Mouse (Mus musculus) liver, postnatal 0 days (tissue): ENCODE data around the gene Klhdc3. TPM values are rescaled to one million over a fixed set of nuclear protein-coding genes. Genes with fewer than 3 reads are reported as not detected.
A peak's percentile ranks its signal among the peaks of the same experiment; 100 is the strongest.

Experiments used
- ATAC-seq: fragments of 200-750 bp; cut with Nextera tagmentation; 2 replicates; pipeline ENCODE4 v1.8.0; 2017; ENCODE audit warnings: mild to moderate bottlenecking, moderate library complexity
- DNase-seq: peaks from one replicate; pipeline ENCODE4 v3.0.0-alpha.2; 2016
- H3K27ac ChIP-seq: fragments of 300-500 bp; sonication (generic); 2 replicates; pipeline ENCODE4 v1.5.1; 2014; ENCODE audit warnings: antibody characterized with exemption, moderate library complexity, mild to moderate bottlenecking, low read depth
- H3K27me3 ChIP-seq: fragments of 300-500 bp; sonication (generic); 2 replicates; pipeline ENCODE4 v1.6.1; 2014; ENCODE audit warnings: low read length, control low read depth, mixed read lengths; ENCODE audit not compliant: insufficient read depth
- H3K36me3 ChIP-seq: fragments of 300-500 bp; sonication (generic); replicated peaks from 2 replicates; pipeline ENCODE4 v1.6.1; 2014; ENCODE audit warnings: mild to moderate bottlenecking, control low read depth, low read length, moderate library complexity, mixed read lengths; ENCODE audit not compliant: insufficient read depth
- H3K4me1 ChIP-seq: fragments of 300-500 bp; sonication (generic); 2 replicates; pipeline ENCODE4 v1.6.1; 2014; ENCODE audit warnings: antibody characterized with exemption, mild to moderate bottlenecking, control low read depth; ENCODE audit not compliant: insufficient read depth
- H3K4me2 ChIP-seq: fragments of 300-500 bp; sonication (generic); 2 replicates; pipeline ENCODE4 v1.6.1; 2014; ENCODE audit warnings: low read depth, mild to moderate bottlenecking, low read length, moderate library complexity, mixed read lengths
- H3K4me3 ChIP-seq: fragments of 300-500 bp; sonication (generic); 2 replicates; pipeline ENCODE4 v1.5.1; 2014; ENCODE audit warnings: low read depth, low read length
- H3K9ac ChIP-seq: fragments of 300-500 bp; sonication (generic); replicated peaks from 2 replicates; pipeline ENCODE4 v1.6.1; 2014; ENCODE audit warnings: mild to moderate bottlenecking, moderate library complexity
- H3K9me3 ChIP-seq: fragments of 300-500 bp; sonication (generic); 2 replicates; pipeline ENCODE4 v1.6.1; 2016; ENCODE audit warnings: mild to moderate bottlenecking, control low read depth, low read length, mixed read lengths
- CTCF ChIP-seq: sonication (generic); IDR thresholded peaks from 2 replicates; pipeline ENCODE4 v1.5.1; 2016; ENCODE audit warnings: antibody characterized with exemption, low read depth
- EP300 ChIP-seq: IDR thresholded peaks from 2 replicates; pipeline ENCODE4 v1.6.1; 2016; ENCODE audit warnings: antibody characterized with exemption, low read depth, mild to moderate bottlenecking
- WGBS: fragments of 180-500 bp; shearing (Covaris S2); extraction: QIAGEN DNeasy Blood & Tissue Kit; methylation state at CpG from one replicate; pipeline ENCODE4 v1.1.7; 2014; ENCODE audit not compliant: insufficient replicate concordance; 5-methylcytosine and 5-hydroxymethylcytosine counted together
- polyA plus RNA-seq: library from polyadenylated mRNA; unstranded; fragments of >200 nt; fragmentation: Nextera tagmentation; extraction: Ambion mirVana; gene quantifications from 2 replicates; pipeline ENCODE4 v1.2.1, GENCODE M21; 2015

Gene Klhdc3
- polyA plus RNA-seq, 1 experiment from 2014 or later: 63.0 TPM

GRCm38 (mm10) chr17:46678911-46679310 lies 1.8 kb downstream of the Klhdc3 start:
- Histone ChIP-seq H3K9ac (no peak overlapping the region), H3K4me1 (peaks cover 30% of the 10 kb centered on the region), H3K4me3 (no peak overlapping the region), H3K9me3 (no peaks in the 10 kb centered on the region), H3K36me3 (peaks cover 31% of the 10 kb centered on the region), H3K4me2 (peak overlapping the region; percentile 93), H3K27me3 (no peaks in the 10 kb centered on the region), H3K27ac (no peak overlapping the region)
- TF ChIP-seq CTCF: no peak
- no peak for TF ChIP-seq EP300
- ATAC-seq: no peak
- DNase-seq: no peak
- 63% methylated on average over 9 of the region's 9 CpGs for WGBS

GRCm38 (mm10) chr17:46678416-46678815 lies 2.3 kb downstream of the Klhdc3 start, which contains the start of gene Mea1:
Gene Mea1, plus strand, starts transcription at chr17:46678793.
- H3K4me2 ChIP-seq: peak within 1 kb of the TSS; percentile 93
- peak within 1 kb of the TSS; percentile 91; the same call in 1 of the 2 replicates for H3K27ac ChIP-seq
- H3K4me1 ChIP-seq: peaks cover 30% of the 10 kb centered on the region
- no peaks in the 10 kb centered on the region for H3K27me3 ChIP-seq
- H3K9me3 ChIP-seq: no peaks in the 10 kb centered on the region
- no peak for ATAC-seq
- peak within 1 kb of the TSS; percentile 86 for H3K4me3 ChIP-seq
- TF ChIP-seq CTCF: no peak
- TF ChIP-seq EP300: no peak
- WGBS: 94% methylated on average over 7 of the region's 9 CpGs
- no peak for DNase-seq
- H3K36me3 ChIP-seq: peaks cover 27% of the 10 kb centered on the region
- peak within 1 kb of the TSS; percentile 81 for H3K9ac ChIP-seq

- peak; percentile 51 for DNase-seq
- Histone ChIP-seq H3K4me3 (peak overlapping the region; percentile 82), H3K9me3 (no peaks in the 10 kb centered on the region), H3K4me1 (peaks cover 23% of the 10 kb centered on the region), H3K36me3 (peaks cover 31% of the 10 kb centered on the region), H3K27me3 (no peaks in the 10 kb centered on the region), H3K9ac (peak overlapping the region; percentile 78), H3K4me2 (peak overlapping the region; percentile 93), H3K27ac (peak overlapping the region; percentile 89)
- 27% methylated on average over 15 of the region's 15 CpGs for WGBS
- no peak for TF ChIP-seq CTCF
- peak; percentile 22 for ATAC-seq
Observed at GRCm38 (mm10) chr17:46674530-46675283, 6.0 kb downstream of the Klhdc3 start.

- WGBS: under 1% methylated on average over 43 of the region's 43 CpGs
- DNase-seq (peak; percentile 92), ATAC-seq (peak; percentile 94)
- peak within 1 kb of the TSS; percentile 93 for H3K4me2 ChIP-seq
- TF ChIP-seq EP300 (no peak), CTCF (no peak)
- no peaks in the 10 kb centered on the region for H3K9me3 ChIP-seq
- peaks cover 16% of the 10 kb centered on the region for H3K4me1 ChIP-seq
- H3K4me3 ChIP-seq: peak within 1 kb of the TSS; percentile 82
- H3K9ac ChIP-seq: peak within 1 kb of the TSS; percentile 78
- peak within 1 kb of the TSS; percentile 89 for H3K27ac ChIP-seq
- peaks cover 36% of the 10 kb centered on the region for H3K36me3 ChIP-seq
- H3K27me3 ChIP-seq: no peaks in the 10 kb centered on the region
Observed at GRCm38 (mm10) chr17:46673850-46674529, 6.7 kb downstream of the Klhdc3 start, which contains the start of gene Rrp36. Gene Rrp36, minus strand, starts transcription at chr17:46674352.

- DNase-seq: no peak
- 94% methylated on average over 10 of the region's 10 CpGs for WGBS
- no peak for TF ChIP-seq EP300
- no peak for TF ChIP-seq CTCF
Observed at GRCm38 (mm10) chr17:46669911-46670310, 10.8 kb downstream of the Klhdc3 start.

GRCm38 (mm10) chr17:46667712-46668111 lies 13.0 kb downstream of the Klhdc3 start:
- WGBS: 94% methylated on average over 16 of the region's 16 CpGs
- Histone ChIP-seq H3K27me3 (no peaks in the 10 kb centered on the region), H3K36me3 (peaks cover 40% of the 10 kb centered on the region), H3K4me3 (no peak overlapping the region), H3K9me3 (no peaks in the 10 kb centered on the region), H3K9ac (no peak overlapping the region), H3K4me2 (no peak overlapping the region), H3K27ac (no peak overlapping the region), H3K4me1 (no peaks in the 10 kb centered on the region)
- ATAC-seq (no peak), DNase-seq (no peak)
- TF ChIP-seq CTCF (no peak), EP300 (no peak)

More at GRCm38 (mm10) chr17:46669911-46670310, 10.8 kb downstream of the Klhdc3 start:
- H3K27me3 ChIP-seq: no peaks in the 10 kb centered on the region
- no peak overlapping the region for H3K4me2 ChIP-seq
- H3K4me1 ChIP-seq: peaks cover 10% of the 10 kb centered on the region
- no peak overlapping the region for H3K27ac ChIP-seq
- H3K4me3 ChIP-seq: no peak overlapping the region
- H3K36me3 ChIP-seq: peaks cover 25% of the 10 kb centered on the region
- H3K9ac ChIP-seq: no peak overlapping the region
- H3K9me3 ChIP-seq: no peaks in the 10 kb centered on the region
- no peak for ATAC-seq
